Mouse (Mus musculus) C2C12 (cell line): ENCODE measurements at regions not wholly inside any gene's neighbourhood (a gene's known extent, or its start where the extent isn't known, plus 50 kb on each side); places are given as distances from the start of the nearest gene placed in this dataset.

Experiments
- CEBPB ChIP-seq: IDR thresholded peaks from one replicate; pipeline ENCODE4 v1.6.1; 2011; ENCODE audit warnings: low read depth, mild to moderate bottlenecking, control low read depth, moderate library complexity
- CTCF ChIP-seq: IDR thresholded peaks from one replicate; pipeline ENCODE4 v1.5.1; 2011; ENCODE audit not compliant: control insufficient read depth, insufficient read depth, insufficient read length
- FOSL1 ChIP-seq: IDR thresholded peaks from one replicate; pipeline ENCODE4 v1.8.0; 2011; ENCODE audit warnings: mild to moderate bottlenecking, low read length; ENCODE audit not compliant: poor library complexity, insufficient read depth, severe bottlenecking
- MAX ChIP-seq: IDR thresholded peaks from one replicate; pipeline ENCODE4 v1.6.1; 2011; ENCODE audit warnings: mild to moderate bottlenecking, control low read depth
- MYOD1 ChIP-seq: IDR thresholded peaks from one replicate; pipeline ENCODE4 v1.6.1; 2011; ENCODE audit warnings: low read depth; ENCODE audit not compliant: control insufficient read depth, insufficient read length
- MYOG ChIP-seq: IDR thresholded peaks from one replicate; pipeline ENCODE4 v1.6.1; 2011; ENCODE audit not compliant: control insufficient read depth, insufficient read length; ENCODE audit errors: extremely low read depth
- USF1 ChIP-seq: IDR thresholded peaks from one replicate; pipeline ENCODE4 v1.6.1; 2011; ENCODE audit warnings: low read depth, mild to moderate bottlenecking, control low read depth, moderate library complexity

GRCm38 (mm10) chr11:23096451-23097222, 89.3 kb downstream of the Fam161a start:
- TF ChIP-seq CTCF: no peak
- TF ChIP-seq CEBPB: no peak
- TF ChIP-seq MYOG: no peak
- TF ChIP-seq USF1: no peak
- TF ChIP-seq MAX: no peak
- TF ChIP-seq MYOD1: no peak
- TF ChIP-seq FOSL1: no peak
